Mouse (Mus musculus) brown adipose tissue, adult 24 weeks (tissue): Measurements from ENCODE around the gene Slc9b1. TPM values are rescaled to one million over a fixed set of nuclear protein-coding genes. Genes with fewer than 3 reads are reported as not detected.

Experiments used
- H3K27ac ChIP-seq: fragments of 200-500 bp; replicated peaks from 2 replicates; pipeline ENCODE4 v1.5.1; 2012; ENCODE audit warnings: low read depth, mild to moderate bottlenecking, low read length
- H3K4me1 ChIP-seq: fragments of 200-500 bp; 2 replicates; pipeline ENCODE4 v1.6.1; 2012; ENCODE audit warnings: low read length, mixed read lengths; ENCODE audit not compliant: control insufficient read depth, insufficient read depth, insufficient read length
- H3K4me3 ChIP-seq: fragments of 200-500 bp; 2 replicates; pipeline ENCODE4 v1.5.1; 2012; ENCODE audit warnings: low read depth, mild to moderate bottlenecking, low read length, moderate library complexity; ENCODE audit not compliant: insufficient read depth
- polyA plus RNA-seq: library from polyadenylated mRNA; stranded (reverse); fragments of >200 nt; gene quantifications from 2 replicates; pipeline ENCODE4 v1.2.4, GENCODE M21; 2012; ENCODE audit not compliant: missing spikeins, insufficient read depth, insufficient read length

Slc9b1 gene
- polyA plus RNA-seq, 1 experiment, result not detected

DNA sequence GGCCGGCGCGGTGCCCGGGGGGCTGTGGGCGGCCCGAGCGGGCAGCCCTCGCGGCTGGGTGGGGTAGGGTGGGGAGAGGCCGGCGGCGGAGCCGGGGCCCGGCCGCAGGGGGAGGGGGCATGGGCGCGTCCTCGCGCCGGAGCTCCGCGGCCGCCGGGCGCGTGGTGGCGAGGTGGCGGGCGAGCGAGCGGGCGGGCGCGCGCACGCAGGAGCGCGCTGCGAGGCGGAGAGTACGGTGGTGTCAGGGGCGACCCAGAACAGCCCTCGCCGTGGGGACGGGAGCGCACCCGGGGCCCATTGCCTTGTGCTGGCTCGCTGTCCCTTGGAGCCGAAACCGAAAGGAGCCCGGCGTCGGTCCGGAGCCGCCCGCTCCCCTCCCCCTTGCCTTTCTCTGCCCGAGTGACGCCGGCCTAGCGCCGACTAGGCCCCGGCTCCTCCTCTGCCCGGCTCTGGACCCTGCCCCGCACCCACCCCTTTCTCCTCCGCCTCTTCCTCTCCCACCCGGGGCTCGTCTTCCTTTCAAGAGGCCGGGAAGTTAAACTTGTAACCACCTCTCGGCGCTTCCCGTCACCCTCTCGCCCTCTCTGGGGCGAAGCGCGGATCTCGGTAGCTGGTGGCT, 91.2 kb downstream of the Slc9b1 start:
- H3K4me3 ChIP-seq, result peak overlapping the region; percentile 92
- peak overlapping the region; percentile 100 for H3K27ac ChIP-seq
- no peaks in the 10 kb centered on the region for H3K4me1 ChIP-seq

DNA sequence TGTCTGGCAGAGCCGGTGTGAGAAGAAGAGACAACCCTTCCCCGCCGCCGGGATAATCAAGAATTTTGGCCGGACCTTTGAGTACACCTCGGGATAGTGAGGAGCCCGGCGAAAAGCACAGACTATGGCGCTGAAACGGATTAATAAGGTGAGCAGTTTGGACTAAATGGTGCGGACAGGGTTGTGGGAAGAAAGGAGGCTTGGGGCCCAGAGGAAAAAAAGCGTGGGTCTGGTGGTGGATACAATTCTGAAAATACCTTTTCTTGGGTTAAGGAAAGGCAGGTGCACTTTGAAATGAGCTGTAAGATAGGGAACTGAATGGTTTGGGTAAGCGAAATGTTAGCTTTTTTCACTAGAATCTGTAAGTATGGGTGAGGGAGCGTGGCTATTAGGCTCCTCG, 91.8 kb downstream of the Slc9b1 start:
- Histone ChIP-seq H3K4me3 (peak overlapping the region; percentile 92), H3K4me1 (no peaks in the 10 kb centered on the region), H3K27ac (peak overlapping the region; percentile 100)

DNA sequence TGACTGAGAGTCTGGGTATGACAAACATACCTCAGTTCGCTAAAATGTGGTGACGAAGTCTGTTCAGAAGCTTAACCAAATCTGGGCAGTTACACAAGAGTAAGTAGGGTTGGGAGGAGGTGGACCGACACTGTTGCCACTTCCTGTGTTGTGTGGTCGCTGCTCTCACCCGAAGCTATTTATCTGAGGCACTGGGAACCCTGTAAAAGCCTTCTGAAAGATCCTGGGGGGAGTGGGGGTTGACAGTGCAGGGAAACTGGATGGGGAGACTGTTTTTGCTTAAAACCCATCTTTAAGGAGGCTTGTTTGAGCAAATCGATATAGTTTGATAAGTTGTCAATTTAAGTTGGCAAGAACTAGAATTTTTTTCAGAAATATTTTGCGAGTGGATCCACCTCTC, 92.4 kb downstream of the Slc9b1 start:
- H3K4me1 ChIP-seq, result peaks cover 2% of the 10 kb centered on the region; the same call in 1 of the 2 replicates
- H3K27ac ChIP-seq, result peak overlapping the region; percentile 100
- peak overlapping the region; percentile 92 for H3K4me3 ChIP-seq

GRCm38 (mm10) chr3:135440621-135441020, 92.8 kb downstream of the Slc9b1 start:
- peak overlapping the region; percentile 92 for H3K4me3 ChIP-seq
- peaks cover 2% of the 10 kb centered on the region; the same call in 1 of the 2 replicates for H3K4me1 ChIP-seq
- H3K27ac ChIP-seq, result 0 out of 2 replicates have a peak overlapping the region, but pooled peaks have one; percentile 100

- no peak overlapping the region for H3K4me3 ChIP-seq
- peaks cover 4% of the 10 kb centered on the region for H3K4me1 ChIP-seq
- H3K27ac ChIP-seq, result no peak overlapping the region
Observed at GRCm38 (mm10) chr3:135444930-135445329, 97.1 kb downstream of the Slc9b1 start.

Other genes with a start within 250 kb of the Slc9b1 start
- gene Cenpe, start 135.5 kb upstream of the Slc9b1 start, polyA plus RNA-seq, result not detected in 2 replicates
- 1.1 and 1.7 TPM in 2 replicates for gene Bdh2, start 66.8 kb upstream of the Slc9b1 start, polyA plus RNA-seq
- not detected in 2 replicates for gene Slc9b2, start 40.3 kb upstream of the Slc9b1 start, polyA plus RNA-seq
- 23.7 and 29.7 TPM in 2 replicates for gene Cisd2, start 75.9 kb downstream of the Slc9b1 start, polyA plus RNA-seq
- 370 and 426 TPM in 2 replicates for gene Ube2d3, start 90.1 kb downstream of the Slc9b1 start, polyA plus RNA-seq
- gene Manba, start 137.6 kb downstream of the Slc9b1 start, polyA plus RNA-seq, result 5.1 and 8.8 TPM in 2 replicates